Mouse (Mus musculus): ENCODE results near the gene Frmd4b.

Frmd4b gene

DNA sequence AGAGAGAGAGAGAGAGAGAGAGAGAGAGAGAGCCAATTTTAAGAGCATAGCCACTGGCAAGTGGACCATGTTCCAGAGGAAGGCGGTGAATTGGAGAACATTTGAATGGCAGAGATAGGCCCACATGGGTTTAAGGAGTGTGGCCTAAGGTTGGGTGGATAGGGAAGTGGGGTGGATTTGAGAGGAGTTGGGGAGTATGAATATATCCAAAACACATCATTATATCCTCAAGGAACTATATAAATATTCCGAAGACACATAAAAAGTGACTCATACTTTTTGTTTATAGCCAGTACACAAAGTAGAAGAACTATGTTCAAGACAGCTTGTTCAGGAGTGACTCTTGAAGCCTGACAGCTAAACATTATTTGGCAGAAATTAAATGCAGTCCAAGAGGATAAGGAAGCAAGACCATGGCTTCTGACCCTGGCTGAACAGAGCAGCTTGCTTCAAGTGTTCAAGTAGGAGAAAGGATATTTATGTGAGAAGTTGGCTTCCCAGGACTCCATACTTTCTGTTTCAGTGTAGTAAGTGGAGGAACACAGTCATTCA, 36.8 kb downstream of the Frmd4b start:
- no peak for DNase-seq (ENCODE audit: low read depth, low spot score)

DNA sequence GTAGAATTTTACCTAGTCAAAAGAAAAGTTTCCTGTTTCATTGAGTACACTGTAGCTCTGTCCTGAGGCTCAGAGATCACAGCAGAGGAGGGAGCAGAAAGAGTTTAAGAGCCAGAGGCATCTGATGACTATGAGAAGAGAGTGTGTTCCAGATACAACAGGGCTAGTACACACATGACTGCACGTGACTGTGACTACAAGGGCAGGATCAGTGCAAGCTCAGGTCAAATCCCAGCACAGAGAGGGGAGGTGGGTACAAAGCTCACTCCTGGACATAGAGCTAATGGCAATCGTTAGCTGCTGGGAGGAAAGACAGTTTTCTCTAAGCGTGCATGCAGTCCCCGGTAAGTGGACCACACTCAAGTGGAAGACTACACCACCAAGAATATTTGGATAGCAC, 37.6 kb downstream of the Frmd4b start:
- DNase-seq (ENCODE audit: low read depth, low spot score): no peak

DNA sequence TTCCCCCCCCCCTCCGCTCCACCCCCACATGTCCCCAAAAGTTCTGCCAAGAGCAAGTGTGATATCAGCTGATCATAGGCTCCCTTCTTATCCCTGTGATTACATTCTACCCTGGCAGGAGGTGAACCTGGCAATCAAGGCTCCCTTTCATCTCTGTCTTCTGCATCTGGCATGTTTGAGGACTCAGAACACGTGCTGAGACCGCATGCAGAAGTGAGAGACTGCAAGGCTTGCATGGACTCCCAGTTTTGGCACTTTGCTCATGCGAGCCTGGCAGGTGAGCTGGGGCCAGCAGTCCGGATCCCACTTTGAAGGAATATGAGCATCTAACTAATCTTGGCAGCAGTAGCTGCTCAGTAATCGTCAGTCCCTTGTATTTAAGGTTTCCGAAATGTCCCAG, 39.1 kb downstream of the Frmd4b start:
- no peak for DNase-seq (ENCODE audit: low read depth, low spot score)

- DNase-seq (ENCODE audit: low read depth, low spot score): no peak
Measured at GRCm38 (mm10) chr6:97577349-97577748, 40.0 kb downstream of the Frmd4b start.

GRCm38 (mm10) chr6:97576565-97577346, 40.6 kb downstream of the Frmd4b start:
- peak; percentile 66 for DNase-seq (ENCODE audit: low read depth, low spot score)

DNA sequence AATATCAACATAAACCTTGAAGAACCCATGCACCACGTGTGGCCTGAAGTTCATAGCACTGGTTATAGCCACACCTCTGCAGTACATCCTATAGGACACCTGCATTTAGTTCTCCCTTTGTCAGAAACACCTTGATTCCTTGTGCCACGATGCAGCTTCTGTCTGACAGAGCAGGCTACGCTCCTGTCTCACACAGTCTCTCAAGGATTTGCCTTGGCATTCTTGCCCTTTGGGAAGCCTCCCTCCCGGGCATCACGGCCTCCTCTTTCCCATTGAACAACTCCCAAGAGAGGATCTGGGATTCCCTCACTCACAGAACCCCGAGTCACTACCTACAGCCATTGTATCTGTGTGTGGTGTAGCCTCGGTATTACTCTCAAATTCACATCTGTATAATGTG, 41.2 kb downstream of the Frmd4b start:
- DNase-seq (ENCODE audit: low read depth, low spot score): no peak

DNA sequence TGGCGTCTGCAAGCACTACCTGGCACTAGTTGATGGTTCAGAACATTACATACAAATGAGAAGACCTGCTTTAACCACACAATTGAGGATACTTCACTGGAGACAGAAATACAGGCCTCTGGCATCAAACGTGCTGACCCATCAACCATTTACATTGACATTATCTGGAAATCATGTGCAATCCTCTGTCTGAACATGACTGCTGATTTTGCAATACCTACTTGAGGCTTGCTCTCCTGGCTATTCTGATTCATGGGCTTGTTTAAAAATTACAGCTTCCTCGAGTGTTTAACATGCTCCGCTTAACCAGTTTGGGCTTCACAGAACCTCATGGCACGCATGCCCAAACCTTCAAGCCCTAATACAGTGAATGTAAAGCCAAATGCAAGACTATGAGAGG, 42.4 kb downstream of the Frmd4b start:
- DNase-seq (ENCODE audit: low read depth, low spot score): no peak

- DNase-seq (ENCODE audit: low read depth, low spot score): no peak
Measured at GRCm38 (mm10) chr6:97572226-97572625, 45.1 kb downstream of the Frmd4b start.

DNA sequence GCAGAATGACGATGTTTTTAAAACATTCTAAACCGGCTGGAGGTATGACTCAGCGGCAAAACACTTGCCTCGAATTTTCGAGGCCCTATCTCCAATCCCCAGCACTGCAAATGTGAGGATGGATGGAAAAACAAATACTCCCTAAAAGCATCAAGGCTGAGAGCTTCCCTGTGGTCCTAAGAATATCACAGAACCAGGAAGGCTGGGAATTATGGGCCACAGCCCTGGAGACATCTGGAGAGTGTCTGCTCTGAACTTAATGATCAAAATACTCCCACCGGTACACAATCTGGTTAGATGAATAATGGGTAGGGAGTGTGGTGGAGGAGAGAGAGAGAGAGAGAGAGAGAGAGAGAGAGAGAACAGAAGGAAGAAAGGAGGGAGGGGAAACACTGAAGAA, 48.8 kb downstream of the Frmd4b start:
- no peak for DNase-seq (ENCODE audit: low read depth, low spot score)

GRCm38 (mm10) chr6:97566746-97567145, 50.6 kb downstream of the Frmd4b start:
- no peak for DNase-seq (ENCODE audit: low read depth, low spot score)

GRCm38 (mm10) chr6:97557147-97557546, 60.2 kb downstream of the Frmd4b start:
- DNase-seq (ENCODE audit: low read depth, low spot score): no peak

GRCm38 (mm10) chr6:97555637-97556036, 61.7 kb downstream of the Frmd4b start:
- no peak for DNase-seq (ENCODE audit: low read depth, low spot score)

GRCm38 (mm10) chr6:97553431-97553830, 63.9 kb downstream of the Frmd4b start:
- no peak for DNase-seq (ENCODE audit: low read depth, low spot score)

- no peak for DNase-seq (ENCODE audit: low read depth, low spot score)
Measured at GRCm38 (mm10) chr6:97552573-97552972, 64.8 kb downstream of the Frmd4b start.

DNA sequence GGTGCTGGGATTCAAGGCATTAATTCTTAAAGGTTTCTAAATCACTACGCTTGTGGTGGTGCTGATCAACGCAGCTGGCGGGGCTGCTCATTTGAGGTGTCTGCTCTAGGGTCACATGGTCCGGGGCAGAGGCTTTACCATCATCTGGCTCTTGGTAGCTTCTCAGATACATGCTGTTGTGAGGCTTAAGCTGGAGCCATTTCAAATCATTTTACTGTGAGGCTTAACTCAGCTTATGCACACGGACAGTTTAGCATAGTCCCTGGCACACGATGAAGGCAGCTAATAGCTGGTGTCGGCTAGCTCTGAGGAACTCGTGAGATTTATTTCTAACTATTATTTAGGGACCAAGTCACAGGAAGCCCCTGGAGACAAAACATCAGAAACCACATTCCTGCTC, 65.5 kb downstream of the Frmd4b start:
- no peak for DNase-seq (ENCODE audit: low read depth, low spot score)

DNA sequence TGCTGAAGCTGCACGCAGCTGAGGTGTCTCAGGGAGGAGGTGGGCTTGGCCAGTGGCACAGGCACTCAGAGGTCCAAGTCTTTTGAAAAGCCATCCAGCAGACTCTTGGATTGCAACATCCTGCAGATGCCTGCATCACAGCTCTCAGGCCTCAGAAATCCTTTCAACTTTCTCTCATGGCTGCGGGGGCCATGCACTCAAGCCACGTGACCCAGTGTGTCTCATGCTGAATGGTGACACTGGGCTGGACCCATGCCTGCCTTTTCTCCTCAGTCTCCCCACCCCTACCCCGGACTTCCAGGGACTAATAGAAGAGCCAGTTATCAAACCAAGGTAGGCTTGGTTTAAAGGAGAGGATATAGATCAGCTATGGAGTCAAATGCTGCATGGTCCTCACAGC, 66.2 kb downstream of the Frmd4b start:
- no peak for DNase-seq (ENCODE audit: low read depth, low spot score)

- no peak for DNase-seq (ENCODE audit: low read depth, low spot score)
Measured at GRCm38 (mm10) chr6:97540458-97540857, 76.9 kb downstream of the Frmd4b start.

DNA sequence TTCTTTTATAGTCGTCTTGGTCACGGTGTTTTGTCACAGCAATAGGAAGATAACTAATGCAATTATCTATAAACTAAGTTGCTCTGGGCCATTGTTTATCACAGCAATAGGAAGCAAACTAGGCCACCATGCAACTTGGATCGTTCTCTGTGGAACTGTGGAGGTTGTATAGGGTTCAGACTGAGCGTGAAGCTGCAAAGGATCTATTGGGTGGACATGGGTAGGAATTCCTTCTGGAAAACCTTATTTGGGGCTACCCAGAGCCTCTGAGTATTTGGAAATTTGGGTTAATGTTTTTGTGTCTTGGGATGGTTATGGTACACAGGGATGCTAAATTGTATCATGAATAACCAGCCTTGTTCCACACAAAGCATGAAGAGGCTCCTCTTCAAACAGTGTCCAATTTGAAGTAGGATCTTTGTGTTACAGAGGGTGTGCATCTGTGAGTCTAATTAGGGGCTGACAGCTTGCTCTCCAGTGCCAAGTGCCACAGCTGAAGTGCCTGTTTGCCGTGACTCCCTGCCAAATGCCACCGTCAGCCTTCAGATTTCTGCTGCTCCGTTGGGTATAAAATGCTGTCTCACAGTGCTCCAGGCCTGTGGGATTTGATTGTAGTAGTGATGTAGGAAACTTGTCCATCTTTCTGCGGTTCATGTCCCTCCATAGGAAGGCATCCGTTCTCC, 81.4 kb downstream of the Frmd4b start:
- no peak for DNase-seq (ENCODE audit: low read depth, low spot score)

DNA sequence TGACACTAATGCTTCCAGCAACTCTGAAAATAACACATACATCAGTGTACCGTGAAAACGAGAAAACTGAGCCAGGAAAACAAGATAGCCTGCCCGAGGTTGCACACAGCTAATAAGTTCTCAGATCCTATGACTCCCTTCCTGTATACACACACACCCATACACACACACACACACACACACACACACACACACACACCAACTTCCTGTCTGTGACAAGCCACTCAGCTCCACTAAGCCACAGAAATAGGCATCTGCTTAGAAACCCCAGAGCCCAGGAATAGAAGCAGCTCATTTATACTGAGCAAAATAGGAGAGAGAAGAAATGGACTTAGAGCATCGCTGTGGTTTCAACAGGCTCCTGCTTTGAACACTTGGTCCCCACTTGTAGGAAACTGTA, 86.3 kb downstream of the Frmd4b start:
- no peak for DNase-seq (ENCODE audit: low read depth, low spot score)

GRCm38 (mm10) chr6:97528961-97529680, 88.2 kb downstream of the Frmd4b start:
- peak; percentile 66 for DNase-seq (ENCODE audit: low read depth, low spot score)

DNA sequence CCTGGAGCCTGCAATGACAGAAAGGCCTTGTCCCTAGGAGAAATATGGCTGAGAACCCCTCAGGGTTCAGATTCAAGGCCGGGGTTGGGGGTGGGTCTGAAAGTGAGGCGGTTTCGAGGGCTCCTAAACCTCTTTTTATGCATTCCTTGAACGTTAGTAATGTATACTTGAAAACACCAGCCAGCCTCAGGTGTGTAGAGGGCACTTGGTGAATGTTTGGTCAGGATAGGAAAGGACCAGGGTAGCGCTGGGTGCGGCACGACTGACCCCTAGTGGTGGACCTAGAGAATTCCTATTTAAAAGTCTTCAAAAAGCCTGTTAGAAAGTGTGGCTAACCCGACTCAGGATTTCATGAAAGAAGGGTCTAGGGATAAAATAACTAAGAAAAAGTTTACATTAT, 91.2 kb downstream of the Frmd4b start:
- peak; percentile 68 for DNase-seq (ENCODE audit: low read depth, low spot score)

DNA sequence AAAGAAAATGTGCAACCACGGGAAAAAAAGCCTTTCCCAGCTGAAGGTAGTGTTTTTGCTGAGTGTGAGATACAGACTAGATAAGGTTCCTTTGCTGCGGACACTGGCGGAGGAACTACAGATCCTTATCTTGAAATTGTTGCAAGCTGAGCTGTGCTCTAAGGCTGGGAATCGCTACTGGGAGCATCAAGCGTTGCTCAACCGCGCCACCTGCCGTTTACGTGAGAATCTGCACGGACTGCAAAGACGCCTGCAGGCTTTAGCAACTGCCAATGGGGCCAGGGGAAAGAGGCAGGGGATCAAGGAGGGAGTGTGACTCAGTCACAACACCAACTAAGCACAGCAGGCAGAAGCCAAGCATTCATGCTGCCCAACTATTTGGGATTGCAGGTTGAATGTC, 94.2 kb downstream of the Frmd4b start:
- DNase-seq (ENCODE audit: low read depth, low spot score): peak; percentile 91
